Mouse (Mus musculus): Measurements from ENCODE around the gene Zc3h6.

DNA sequence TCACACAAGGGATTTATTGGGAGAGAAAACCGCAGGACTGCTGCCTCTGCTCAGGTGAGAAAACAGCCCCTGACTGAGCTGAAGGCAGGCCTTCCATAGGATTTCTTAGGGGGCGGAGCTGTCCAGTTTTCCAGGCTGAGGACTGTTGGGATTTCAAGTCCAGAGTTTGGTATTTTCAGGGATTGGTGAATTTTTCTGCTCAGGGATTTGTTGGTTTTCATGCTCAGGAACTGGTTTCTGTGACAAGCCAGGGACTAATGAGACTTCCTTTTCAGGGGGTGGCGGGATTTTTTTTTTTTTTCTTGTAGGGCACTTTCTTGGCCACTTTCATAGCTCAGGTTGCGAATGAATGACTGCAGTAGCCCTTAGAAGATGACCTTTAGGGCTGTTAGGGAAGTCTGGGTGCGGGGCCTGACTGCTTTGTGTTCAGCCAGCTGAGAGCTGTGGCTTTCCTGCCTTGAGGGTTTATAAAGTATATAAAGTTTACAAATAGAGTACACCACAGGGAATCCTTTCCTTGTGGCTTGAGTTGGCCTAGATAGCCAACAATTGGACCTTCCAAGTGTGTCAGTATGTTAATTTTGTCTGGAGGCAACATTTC is 1.6 kb upstream of the Zc3h6 start:
- TF ChIP-seq POLR2A (IDR thresholded peaks at IDR 0.05; ENCODE audit: borderline replicate concordance, extremely low read depth, insufficient read depth, insufficient read length, poor library complexity, severe bottlenecking) (no peak), CTCF (IDR thresholded peaks at IDR 0.05; ENCODE audit: borderline replicate concordance, extremely low read depth, insufficient read depth, insufficient read length) (no peak)
